Mouse (Mus musculus): ENCODE results near the gene Adap1.

The Adap1 gene

GRCm38 (mm10) chr5:139324691-139325394 is 579 bp downstream of the Adap1 start:
- in situ Hi-C loops (cut with MboI, MseI), result no loop called here

GRCm38 (mm10) chr5:139324045-139324491 is 1.4 kb downstream of the Adap1 start:
- in situ Hi-C loops (cut with MboI, MseI), result no loop called here

- in situ Hi-C loops (cut with MboI, MseI), result no loop called here
These were observed 2.0 kb downstream of the Adap1 start for GRCm38 (mm10) chr5:139323260-139323924.

- in situ Hi-C loops (cut with MboI, MseI), result no loop called here
These were observed 4.1 kb downstream of the Adap1 start for GRCm38 (mm10) chr5:139321331-139321730.

GRCm38 (mm10) chr5:139320424-139320823 is 5.0 kb downstream of the Adap1 start:
- in situ Hi-C loops (cut with MboI, MseI), result no loop called here

GRCm38 (mm10) chr5:139317751-139318504 is 7.5 kb downstream of the Adap1 start:
- in situ Hi-C loops (cut with MboI, MseI), result loop anchor here (5.0 kb wide), 1 partner anchor 36 kb away; no protein-coding TSS in a partner anchor

GRCm38 (mm10) chr5:139316982-139317675 is 8.3 kb downstream of the Adap1 start:
- in situ Hi-C loops (cut with MboI, MseI), result loop anchor here (5.0 kb wide), 1 partner anchor 35 kb away; no protein-coding TSS in a partner anchor

- in situ Hi-C loops (cut with MboI, MseI), result loop anchor here (5.0 kb wide), 1 partner anchor 33 kb away; no protein-coding TSS in a partner anchor
These were observed 10.3 kb downstream of the Adap1 start for GRCm38 (mm10) chr5:139314941-139315642.

GRCm38 (mm10) chr5:139313536-139313935 is 11.9 kb downstream of the Adap1 start:
- in situ Hi-C loops (cut with MboI, MseI), result no loop called here

GRCm38 (mm10) chr5:139311822-139312221 is 13.6 kb downstream of the Adap1 start:
- in situ Hi-C loops (cut with MboI, MseI), result no loop called here

- in situ Hi-C loops (cut with MboI, MseI), result no loop called here
These were observed 14.9 kb downstream of the Adap1 start for GRCm38 (mm10) chr5:139310477-139310876.

- in situ Hi-C loops (cut with MboI, MseI), result no loop called here
These were observed 15.5 kb downstream of the Adap1 start for GRCm38 (mm10) chr5:139309946-139310345.

GRCm38 (mm10) chr5:139303646-139304061 is 21.8 kb downstream of the Adap1 start:
- in situ Hi-C loops (cut with MboI, MseI), result no loop called here

GRCm38 (mm10) chr5:139302101-139302500 is 23.3 kb downstream of the Adap1 start:
- in situ Hi-C loops (cut with MboI, MseI), result no loop called here

- in situ Hi-C loops (cut with MboI, MseI), result no loop called here
These were observed 27.7 kb downstream of the Adap1 start for GRCm38 (mm10) chr5:139297745-139298144.

- in situ Hi-C loops (cut with MboI, MseI), result no loop called here
These were observed 28.3 kb downstream of the Adap1 start for GRCm38 (mm10) chr5:139297092-139297491.

GRCm38 (mm10) chr5:139294089-139294488 is 31.3 kb downstream of the Adap1 start:
- in situ Hi-C loops (cut with MboI, MseI), result no loop called here

GRCm38 (mm10) chr5:139291811-139292560 is 33.4 kb downstream of the Adap1 start:
- in situ Hi-C loops (cut with MboI, MseI), result no loop called here

GRCm38 (mm10) chr5:139290467-139291259 is 34.8 kb downstream of the Adap1 start:
- in situ Hi-C loops (cut with MboI, MseI), result no loop called here
